Mouse (Mus musculus) forebrain, embryonic 11.5 days (tissue): Measurements from ENCODE around the gene Hopx. TPM values are rescaled to one million over a fixed set of nuclear protein-coding genes. Genes with fewer than 3 reads are reported as not detected.

Source experiments
- ATAC-seq: fragments of 200-750 bp; cut with Nextera tagmentation; replicated peaks from 2 replicates; pipeline ENCODE4 v1.8.0; 2017; ENCODE audit warnings: moderate TSS enrichment; ENCODE audit not compliant: low FRiP score
- DNase-seq: peaks from one replicate; pipeline ENCODE4 v3.0.0-alpha.2; 2017; ENCODE audit warnings: low spot score
- H3K27ac ChIP-seq: fragments of 300-500 bp; sonication (generic); 2 replicates; pipeline ENCODE4 v1.5.1; 2014; ENCODE audit warnings: low read depth, low read length
- H3K27me3 ChIP-seq: fragments of 300-500 bp; sonication (generic); 2 replicates; pipeline ENCODE4 v1.6.1; 2014; ENCODE audit warnings: mild to moderate bottlenecking, low read length, mixed read lengths; ENCODE audit not compliant: control insufficient read depth, insufficient read depth
- H3K36me3 ChIP-seq: fragments of 300-500 bp; sonication (generic); 2 replicates; pipeline ENCODE4 v1.6.1; 2014; ENCODE audit warnings: mild to moderate bottlenecking, low read length, moderate library complexity, mixed read lengths; ENCODE audit not compliant: control insufficient read depth, insufficient read depth
- H3K4me1 ChIP-seq: fragments of 300-500 bp; sonication (generic); replicated peaks from 2 replicates; pipeline ENCODE4 v1.6.1; 2014; ENCODE audit warnings: low read length, mixed read lengths; ENCODE audit not compliant: control insufficient read depth, insufficient read depth
- H3K4me2 ChIP-seq: fragments of 300-500 bp; sonication (generic); 2 replicates; pipeline ENCODE4 v1.6.1; 2014; ENCODE audit warnings: low read depth, mild to moderate bottlenecking, low read length, moderate library complexity, mixed read lengths; ENCODE audit not compliant: severe bottlenecking
- H3K4me3 ChIP-seq: fragments of 300-500 bp; sonication (generic); 2 replicates; pipeline ENCODE4 v1.5.1; 2014; ENCODE audit warnings: low read depth, low read length
- H3K9ac ChIP-seq: fragments of 300-500 bp; sonication (generic); 2 replicates; pipeline ENCODE4 v1.6.1; 2014; ENCODE audit warnings: low read length
- H3K9me3 ChIP-seq: fragments of 300-500 bp; sonication (generic); 2 replicates; pipeline ENCODE4 v1.6.1; 2016; ENCODE audit warnings: low read length, mixed read lengths; ENCODE audit not compliant: control insufficient read depth
- WGBS: fragments of 180-500 bp; shearing (Covaris S2); extraction: QIAGEN DNeasy Blood & Tissue Kit; methylation state at CpG from one replicate; pipeline ENCODE4 v1.1.7; 2014; 5-methylcytosine and 5-hydroxymethylcytosine counted together
- polyA plus RNA-seq: library from polyadenylated mRNA; unstranded; fragments of >200 nt; fragmentation: Nextera tagmentation; extraction: Ambion mirVana; gene quantifications from 2 replicates; pipeline ENCODE4 v1.2.1, GENCODE M21; 2014

Gene Hopx
- polyA plus RNA-seq, 1 experiment from 2014 or later: 0.63 TPM

GRCm38 (mm10) chr5:77061372-77062038 is 53.4 kb downstream of the Hopx start:
- H3K27ac ChIP-seq: no peak overlapping the region
- WGBS: 37% methylated on average over 17 of the region's 17 CpGs
- no peak overlapping the region for H3K9ac ChIP-seq
- DNase-seq (peak; percentile 85), ATAC-seq (peak; percentile 49; the same call in 1 of the 2 replicates)
- H3K9me3 ChIP-seq: no peaks in the 10 kb centered on the region
- H3K4me3 ChIP-seq: no peak overlapping the region
- H3K27me3 ChIP-seq: peaks cover 3% of the 10 kb centered on the region; the same call in 1 of the 2 replicates
- H3K4me1 ChIP-seq: peaks cover 7% of the 10 kb centered on the region
- no peak overlapping the region for H3K4me2 ChIP-seq
- no peaks in the 10 kb centered on the region for H3K36me3 ChIP-seq

DNA sequence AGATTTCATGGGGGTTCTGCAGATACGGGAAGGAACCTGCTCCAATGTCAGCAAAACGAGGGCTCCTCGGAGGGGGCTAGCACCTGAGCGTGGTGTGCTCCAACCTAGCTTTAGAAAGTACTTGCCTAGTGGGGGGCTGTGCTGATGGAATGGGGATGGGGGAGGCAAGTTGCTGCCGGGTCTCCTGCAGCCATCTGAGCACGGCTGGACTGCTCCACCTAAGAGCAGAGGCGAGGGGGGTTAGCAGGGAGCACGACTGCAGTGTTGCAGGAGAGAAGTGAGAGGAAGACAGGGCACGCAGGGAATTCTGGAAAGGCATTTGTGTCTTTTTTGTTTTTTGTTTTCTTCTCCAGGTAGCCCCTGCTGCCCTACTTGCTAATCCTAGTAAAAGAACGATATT is 54.6 kb downstream of the Hopx start:
- peaks cover 7% of the 10 kb centered on the region for H3K4me1 ChIP-seq
- DNase-seq (peak; percentile 49), ATAC-seq (no peak)
- no peaks in the 10 kb centered on the region for H3K9me3 ChIP-seq
- H3K4me2 ChIP-seq: no peak overlapping the region
- H3K27me3 ChIP-seq: peaks cover 3% of the 10 kb centered on the region; the same call in 1 of the 2 replicates
- no peak overlapping the region for H3K4me3 ChIP-seq
- 32% methylated on average over 10 of the region's 10 CpGs for WGBS
- H3K9ac ChIP-seq: no peak overlapping the region
- H3K36me3 ChIP-seq: no peaks in the 10 kb centered on the region
- no peak overlapping the region for H3K27ac ChIP-seq

- DNase-seq: no peak
- no peak overlapping the region for H3K27ac ChIP-seq
- 24% methylated on average over 12 of the region's 12 CpGs for WGBS
These were observed 58.0 kb downstream of the Hopx start for GRCm38 (mm10) chr5:77056881-77057440.

GRCm38 (mm10) chr5:77052616-77053015 is 62.3 kb downstream of the Hopx start:
- Histone ChIP-seq H3K9ac (no peak overlapping the region), H3K27ac (no peak overlapping the region), H3K4me3 (no peak overlapping the region), H3K36me3 (no peaks in the 10 kb centered on the region), H3K27me3 (no peaks in the 10 kb centered on the region), H3K9me3 (no peaks in the 10 kb centered on the region), H3K4me2 (no peak overlapping the region), H3K4me1 (0 out of 2 replicates have a peak, but pooled peaks cover 2% of the 10 kb centered on the region)
- ATAC-seq: no peak
- WGBS: 93% methylated on average over 5 of the region's 5 CpGs
- DNase-seq: no peak

More at GRCm38 (mm10) chr5:77056881-77057440, 58.0 kb downstream of the Hopx start:
- peak; percentile 69; the same call in 1 of the 2 replicates for ATAC-seq
- H3K9ac ChIP-seq: no peak overlapping the region
- peaks cover 3% of the 10 kb centered on the region; the same call in 1 of the 2 replicates for H3K27me3 ChIP-seq
- peaks cover 7% of the 10 kb centered on the region for H3K4me1 ChIP-seq
- no peak overlapping the region for H3K4me2 ChIP-seq
- H3K36me3 ChIP-seq: no peaks in the 10 kb centered on the region
- no peak overlapping the region for H3K4me3 ChIP-seq
- H3K9me3 ChIP-seq: no peaks in the 10 kb centered on the region

DNA sequence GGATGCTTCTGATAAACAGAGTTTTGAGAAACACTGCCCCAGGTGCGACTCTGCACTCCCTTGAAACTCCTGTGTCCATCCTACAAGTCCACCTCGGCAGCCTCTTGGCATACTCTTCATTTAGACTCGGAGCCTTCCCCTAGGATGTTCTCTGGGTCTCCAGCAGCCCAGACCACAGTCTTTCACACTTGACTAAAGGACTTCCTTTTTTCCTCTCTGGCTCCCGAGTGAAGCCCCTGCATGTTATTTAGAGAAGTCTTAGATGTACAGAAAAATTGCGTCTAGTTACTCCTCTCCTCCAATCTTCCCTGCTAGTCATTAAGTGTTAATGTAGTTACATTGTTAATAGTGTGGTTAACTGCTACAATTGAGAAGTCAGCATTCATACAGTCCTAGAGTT is 70.6 kb downstream of the Hopx start:
- DNase-seq (no peak), ATAC-seq (no peak)
- WGBS: 81% methylated on average over 5 of the region's 5 CpGs
- Histone ChIP-seq H3K4me1 (no peaks in the 10 kb centered on the region), H3K27ac (no peak overlapping the region), H3K36me3 (no peaks in the 10 kb centered on the region), H3K9ac (no peak overlapping the region), H3K9me3 (no peaks in the 10 kb centered on the region), H3K4me3 (no peak overlapping the region), H3K27me3 (no peaks in the 10 kb centered on the region), H3K4me2 (no peak overlapping the region)

DNA sequence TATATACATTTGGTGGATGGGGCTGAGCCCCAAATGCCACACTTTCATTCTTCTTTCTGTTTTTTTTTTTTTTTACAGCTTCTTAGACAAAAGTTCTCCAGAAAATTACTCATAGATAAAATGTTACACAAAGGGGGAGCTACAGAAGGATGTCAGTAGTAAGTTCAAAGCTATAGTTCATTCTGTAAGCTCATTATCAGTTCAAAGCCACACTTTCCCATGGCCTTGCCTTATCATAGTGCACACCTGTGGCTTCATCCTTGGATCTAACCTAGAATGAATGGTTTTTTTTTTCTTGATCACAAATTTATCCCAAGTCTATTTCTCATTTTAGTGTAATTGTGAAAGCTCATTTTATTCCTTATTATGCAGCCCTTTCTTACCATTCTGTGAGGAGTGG is 75.5 kb downstream of the Hopx start:
- Histone ChIP-seq H3K4me2 (no peak overlapping the region), H3K27me3 (no peaks in the 10 kb centered on the region), H3K27ac (no peak overlapping the region), H3K9ac (no peak overlapping the region), H3K4me1 (no peaks in the 10 kb centered on the region), H3K4me3 (no peak overlapping the region), H3K36me3 (no peaks in the 10 kb centered on the region), H3K9me3 (no peaks in the 10 kb centered on the region)
- DNase-seq (no peak), ATAC-seq (no peak)

DNA sequence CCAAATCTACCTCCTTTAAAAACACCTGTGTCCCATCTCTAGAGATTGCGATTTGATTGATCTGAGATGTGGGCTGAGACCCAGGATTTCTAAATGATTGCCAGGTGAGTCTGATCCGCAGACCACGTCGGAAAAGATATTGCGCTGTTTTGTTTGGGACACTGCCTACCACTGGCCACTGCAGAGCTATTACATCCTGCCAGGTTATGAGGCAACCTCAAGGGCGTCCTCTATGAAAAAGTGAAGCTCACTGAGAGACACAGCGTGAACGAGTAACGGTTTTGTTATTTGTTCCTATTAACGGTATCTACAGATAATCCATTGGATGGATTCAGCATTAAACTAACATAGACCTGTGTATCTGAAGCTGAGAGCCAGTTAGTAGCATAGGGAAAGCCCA is 76.5 kb downstream of the Hopx start:
- 93% methylated on average over 10 of the region's 10 CpGs for WGBS
- no peaks in the 10 kb centered on the region for H3K9me3 ChIP-seq

More for the DNA sequence above, 76.5 kb downstream of the Hopx start:
- no peak overlapping the region for H3K27ac ChIP-seq
- H3K4me2 ChIP-seq: no peak overlapping the region
- H3K27me3 ChIP-seq: no peaks in the 10 kb centered on the region
- H3K36me3 ChIP-seq: no peaks in the 10 kb centered on the region
- H3K4me3 ChIP-seq: no peak overlapping the region
- ATAC-seq (no peak), DNase-seq (no peak)
- no peak overlapping the region for H3K9ac ChIP-seq
- H3K4me1 ChIP-seq: no peaks in the 10 kb centered on the region
